Mouse (Mus musculus): ENCODE measurements around the gene Sytl2. TPM values are rescaled to one million over a fixed set of nuclear protein-coding genes. Genes with fewer than 3 reads are reported as not detected.

The Sytl2 gene
- polyA plus RNA-seq (2012; fragmentation: generic; extraction: Trizol), result 21.2 TPM

DNA sequence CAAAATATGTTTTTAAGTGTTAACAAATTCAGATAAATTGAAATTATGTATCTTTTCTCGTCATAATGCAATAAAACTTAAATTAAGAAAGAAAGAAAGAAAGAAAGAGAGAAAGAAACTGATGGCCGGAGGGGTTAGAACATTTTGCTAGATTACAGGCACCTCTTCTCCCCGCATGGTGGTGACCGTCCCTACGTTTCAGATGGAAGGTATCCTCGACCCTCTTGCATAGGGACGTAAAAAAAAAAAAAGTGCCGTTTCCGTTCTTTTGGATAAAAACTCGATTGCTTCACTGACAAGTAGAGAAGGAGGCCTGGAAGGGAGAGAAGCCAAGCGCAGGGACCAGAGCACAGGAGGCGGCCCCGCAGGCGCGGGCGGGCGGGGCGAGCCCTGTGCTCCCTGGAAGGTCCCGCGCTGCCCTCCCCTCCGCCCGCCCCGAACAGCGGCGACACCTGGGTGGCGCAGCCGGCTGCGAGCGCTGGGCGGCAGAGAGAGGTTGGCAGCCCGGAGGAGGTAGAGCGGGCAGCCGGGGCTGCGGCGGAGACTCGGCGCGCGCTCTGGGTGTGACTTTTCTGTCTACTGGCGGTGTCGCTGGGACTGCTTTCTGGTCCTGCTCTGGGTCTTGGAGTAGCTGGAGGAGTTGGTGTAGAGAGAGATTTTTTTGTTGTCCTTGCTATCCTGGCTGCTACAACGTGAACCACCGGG, at the start of gene Sytl2:
Sytl2 (plus strand) TSS at position 311 of the 705 bp plus-strand sequence.
- TF ChIP-seq E2F4 (IDR thresholded peaks at IDR 0.05; ENCODE audit: insufficient read depth) (no peak), REST (IDR thresholded peaks at IDR 0.05; ENCODE audit: insufficient read depth, insufficient read length) (no peak), TCF3 (IDR thresholded peaks at IDR 0.05; ENCODE audit: insufficient read length, low read depth) (no peak), POLR2AphosphoS2 (IDR thresholded peaks at IDR 0.05; ENCODE audit: insufficient read length, low read depth) (peak; percentile 57), SRF (IDR thresholded peaks at IDR 0.05; ENCODE audit: control insufficient read depth, insufficient read length, low read depth) (no peak), CEBPB (IDR thresholded peaks at IDR 0.05; ENCODE audit: insufficient read depth, poor library complexity, severe bottlenecking) (no peak), TCF12 (IDR thresholded peaks at IDR 0.05; ENCODE audit: insufficient read depth, poor library complexity, severe bottlenecking) (no peak), MYOD1 (IDR thresholded peaks at IDR 0.05; ENCODE audit: control insufficient read depth in 1 of 3, insufficient read length in 2 of 3, low read depth in 2 of 3) (peak in 2 of 3 experiments; percentile 12 to 46), MYOG (IDR thresholded peaks at IDR 0.05; ENCODE audit: control insufficient read depth in 1 of 3, insufficient read depth in 1 of 3, insufficient read length in 2 of 3, low read depth in 2 of 3) (peak in 2 of 3 experiments; percentile 36 to 66), POLR2A (IDR thresholded peaks at IDR 0.05; ENCODE audit: insufficient read length, low read depth) (peak; percentile 59), MAX (IDR thresholded peaks at IDR 0.05; ENCODE audit: low read depth) (no peak), USF1 (IDR thresholded peaks at IDR 0.05; ENCODE audit: low read depth) (no peak)

DNA sequence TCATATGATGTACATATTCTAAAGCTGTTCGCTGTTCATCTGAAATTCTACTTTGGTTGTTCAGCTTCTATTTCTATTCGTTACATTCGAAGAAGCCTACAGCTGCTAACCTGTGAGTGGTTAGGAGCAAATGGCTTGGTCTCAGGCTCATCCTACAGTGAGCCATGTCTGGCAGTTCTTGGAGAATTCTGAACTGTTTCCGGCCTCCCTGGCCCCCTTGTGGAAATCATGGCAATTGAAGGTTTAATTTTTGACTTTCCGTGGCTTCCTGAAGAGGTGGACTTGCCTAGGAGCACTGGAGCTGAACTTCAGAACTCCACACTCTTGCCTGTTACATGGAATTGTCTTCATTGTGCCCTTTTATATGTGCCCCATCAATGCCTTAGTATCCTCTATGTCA, 49.1 kb upstream of the Sytl2 start:
- TF ChIP-seq MYOG (IDR thresholded peaks at IDR 0.05; ENCODE audit: control insufficient read depth in 1 of 3, insufficient read depth in 1 of 3, insufficient read length in 2 of 3, low read depth in 2 of 3) (no peak), E2F4 (IDR thresholded peaks at IDR 0.05; ENCODE audit: insufficient read depth) (no peak), REST (IDR thresholded peaks at IDR 0.05; ENCODE audit: insufficient read depth, insufficient read length) (no peak), TCF3 (IDR thresholded peaks at IDR 0.05; ENCODE audit: insufficient read length, low read depth) (no peak), USF1 (IDR thresholded peaks at IDR 0.05; ENCODE audit: low read depth) (no peak), MAX (IDR thresholded peaks at IDR 0.05; ENCODE audit: low read depth) (no peak), SRF (IDR thresholded peaks at IDR 0.05; ENCODE audit: control insufficient read depth, insufficient read length, low read depth) (no peak), MYOD1 (IDR thresholded peaks at IDR 0.05; ENCODE audit: control insufficient read depth in 1 of 3, insufficient read length in 2 of 3, low read depth in 2 of 3) (no peak), CEBPB (IDR thresholded peaks at IDR 0.05; ENCODE audit: insufficient read depth, poor library complexity, severe bottlenecking) (no peak), TCF12 (IDR thresholded peaks at IDR 0.05; ENCODE audit: insufficient read depth, poor library complexity, severe bottlenecking) (no peak), POLR2AphosphoS2 (IDR thresholded peaks at IDR 0.05; ENCODE audit: insufficient read length, low read depth) (no peak), POLR2A (IDR thresholded peaks at IDR 0.05; ENCODE audit: insufficient read length, low read depth) (no peak)

More for the DNA sequence above, at the start of gene Sytl2:
- Histone ChIP-seq H3K79me2 (ENCODE audit: control insufficient read depth, insufficient read depth) (peaks cover 39% of the 10 kb centered on the region), H3K36me3 (ENCODE audit: control insufficient read depth, insufficient read depth) (no peaks in the 10 kb centered on the region), H3K27me3 (ENCODE audit: control insufficient read depth, insufficient read depth, insufficient read length) (no peaks in the 10 kb centered on the region), H3K4me3 (peak within 1 kb of the TSS; percentile 83), H3ac (ENCODE audit: control insufficient read depth, insufficient read length) (peak within 1 kb of the TSS; percentile 57), H3K4me2 (ENCODE audit: low read depth) (peak within 1 kb of the TSS; percentile 86)

DNA sequence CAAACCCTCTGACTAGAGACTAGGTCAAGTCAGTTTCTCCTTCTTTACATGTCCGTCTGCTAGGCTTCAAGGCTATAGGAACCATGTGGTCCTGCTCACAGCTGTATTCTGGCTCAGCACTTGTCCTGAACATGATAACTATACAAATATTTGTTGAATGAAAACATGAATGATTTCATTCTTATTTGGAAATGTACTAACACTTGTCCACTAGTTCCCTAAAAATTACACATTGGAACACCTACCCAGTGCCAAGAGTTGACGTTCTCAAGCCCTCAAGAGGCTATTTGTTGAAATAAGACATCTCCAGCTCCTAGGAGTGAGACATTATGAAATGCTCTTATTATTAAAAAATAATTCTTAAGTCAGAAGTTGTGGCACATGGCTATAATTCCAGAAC, 43.4 kb upstream of the Sytl2 start:
- Histone ChIP-seq H3ac (ENCODE audit: control insufficient read depth, insufficient read length) (no peak overlapping the region), H3K79me2 (ENCODE audit: control insufficient read depth, insufficient read depth) (no peaks in the 10 kb centered on the region), H3K4me2 (ENCODE audit: low read depth) (no peak overlapping the region), H3K27me3 (ENCODE audit: control insufficient read depth, insufficient read depth, insufficient read length) (no peaks in the 10 kb centered on the region), H3K4me3 (no peak overlapping the region), H3K36me3 (ENCODE audit: control insufficient read depth, insufficient read depth) (no peaks in the 10 kb centered on the region)
- TF ChIP-seq E2F4 (IDR thresholded peaks at IDR 0.05; ENCODE audit: insufficient read depth) (no peak), POLR2A (IDR thresholded peaks at IDR 0.05; ENCODE audit: insufficient read length, low read depth) (no peak), MYOD1 (IDR thresholded peaks at IDR 0.05; ENCODE audit: control insufficient read depth in 1 of 3, insufficient read length in 2 of 3, low read depth in 2 of 3) (no peak), CEBPB (IDR thresholded peaks at IDR 0.05; ENCODE audit: insufficient read depth, poor library complexity, severe bottlenecking) (no peak), TCF12 (IDR thresholded peaks at IDR 0.05; ENCODE audit: insufficient read depth, poor library complexity, severe bottlenecking) (no peak), SRF (IDR thresholded peaks at IDR 0.05; ENCODE audit: control insufficient read depth, insufficient read length, low read depth) (no peak)

More for the DNA sequence above, 49.1 kb upstream of the Sytl2 start:
- Histone ChIP-seq H3K27me3 (ENCODE audit: control insufficient read depth, insufficient read depth, insufficient read length) (no peaks in the 10 kb centered on the region), H3K4me2 (ENCODE audit: low read depth) (no peak overlapping the region), H3K36me3 (ENCODE audit: control insufficient read depth, insufficient read depth) (no peaks in the 10 kb centered on the region), H3K79me2 (ENCODE audit: control insufficient read depth, insufficient read depth) (no peaks in the 10 kb centered on the region), H3ac (ENCODE audit: control insufficient read depth, insufficient read length) (no peak overlapping the region), H3K4me3 (no peak overlapping the region)

DNA sequence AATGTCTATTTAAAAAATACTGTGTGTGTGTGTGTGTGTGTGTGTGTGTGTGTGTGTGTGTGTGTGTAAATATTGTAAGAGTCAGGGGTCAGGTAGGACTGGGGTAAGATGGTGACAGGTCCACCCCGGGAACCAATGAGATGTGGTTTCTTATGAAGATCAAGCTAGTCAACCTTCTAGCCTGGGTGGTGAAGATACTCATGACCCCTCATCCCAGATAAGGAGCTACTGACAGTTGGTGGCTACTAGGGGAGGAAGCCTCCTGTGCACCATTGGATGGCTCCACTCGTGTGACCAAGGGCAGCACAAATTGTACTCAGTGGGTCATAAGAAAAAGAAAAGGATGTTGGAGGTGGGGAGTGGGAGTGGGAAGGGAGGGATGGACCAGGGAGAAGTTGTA, 42.2 kb upstream of the Sytl2 start:
- H3ac ChIP-seq (ENCODE audit: control insufficient read depth, insufficient read length), result no peak overlapping the region
- H3K4me3 ChIP-seq, result no peak overlapping the region
- no peaks in the 10 kb centered on the region for H3K36me3 ChIP-seq (ENCODE audit: control insufficient read depth, insufficient read depth)
- TF ChIP-seq USF1 (IDR thresholded peaks at IDR 0.05; ENCODE audit: low read depth), result no peak
- no peak for TF ChIP-seq MYOG (IDR thresholded peaks at IDR 0.05; ENCODE audit: control insufficient read depth in 1 of 3, insufficient read depth in 1 of 3, insufficient read length in 2 of 3, low read depth in 2 of 3)
- TF ChIP-seq SRF (IDR thresholded peaks at IDR 0.05; ENCODE audit: control insufficient read depth, insufficient read length, low read depth), result no peak
- no peak for TF ChIP-seq TCF12 (IDR thresholded peaks at IDR 0.05; ENCODE audit: insufficient read depth, poor library complexity, severe bottlenecking)
- no peak for TF ChIP-seq E2F4 (IDR thresholded peaks at IDR 0.05; ENCODE audit: insufficient read depth)
- no peak for TF ChIP-seq MYOD1 (IDR thresholded peaks at IDR 0.05; ENCODE audit: control insufficient read depth in 1 of 3, insufficient read length in 2 of 3, low read depth in 2 of 3)
- no peak for TF ChIP-seq MAX (IDR thresholded peaks at IDR 0.05; ENCODE audit: low read depth)
- no peak for TF ChIP-seq REST (IDR thresholded peaks at IDR 0.05; ENCODE audit: insufficient read depth, insufficient read length)
- TF ChIP-seq POLR2A (IDR thresholded peaks at IDR 0.05; ENCODE audit: insufficient read length, low read depth), result no peak
- no peak for TF ChIP-seq TCF3 (IDR thresholded peaks at IDR 0.05; ENCODE audit: insufficient read length, low read depth)
- TF ChIP-seq CEBPB (IDR thresholded peaks at IDR 0.05; ENCODE audit: insufficient read depth, poor library complexity, severe bottlenecking), result no peak
- no peak for TF ChIP-seq POLR2AphosphoS2 (IDR thresholded peaks at IDR 0.05; ENCODE audit: insufficient read length, low read depth)
- no peak overlapping the region for H3K4me2 ChIP-seq (ENCODE audit: low read depth)
- no peaks in the 10 kb centered on the region for H3K27me3 ChIP-seq (ENCODE audit: control insufficient read depth, insufficient read depth, insufficient read length)
- no peaks in the 10 kb centered on the region for H3K79me2 ChIP-seq (ENCODE audit: control insufficient read depth, insufficient read depth)

Measured in myocyte (in vitro differentiated cells).